Mouse (Mus musculus) stomach, postnatal 0 days (tissue): ENCODE results near the gene Acat2. TPM values are rescaled to one million over a fixed set of nuclear protein-coding genes. Genes with fewer than 3 reads are reported as not detected.
"Not testable (repeated sequence)": the region's sequence is repeated elsewhere in the genome, so short reads cannot be mapped to it uniquely, and the experiment has no call there.

ENCODE experiments used
- ATAC-seq: fragments of 200-750 bp; cut with Nextera tagmentation; 2 replicates; pipeline ENCODE4 v1.8.0; 2017; ENCODE audit not compliant: low FRiP score, low TSS enrichment
- DNase-seq: peaks from one replicate; pipeline ENCODE4 v3.0.0-alpha.2; 2016; ENCODE audit warnings: low spot score
- H3K27ac ChIP-seq: fragments of 300-500 bp; sonication (generic); replicated peaks from 2 replicates; pipeline ENCODE4 v1.5.1; 2014; ENCODE audit warnings: mild to moderate bottlenecking, control low read depth
- H3K27me3 ChIP-seq: fragments of 300-500 bp; sonication (generic); 2 replicates; pipeline ENCODE4 v1.6.1; 2014; ENCODE audit warnings: low read length; ENCODE audit not compliant: control insufficient read depth, insufficient read depth
- H3K36me3 ChIP-seq: fragments of 300-500 bp; sonication (generic); 2 replicates; pipeline ENCODE4 v1.6.1; 2014; ENCODE audit warnings: low read length, mixed read lengths; ENCODE audit not compliant: control insufficient read depth, insufficient read depth
- H3K4me1 ChIP-seq: fragments of 300-500 bp; sonication (generic); replicated peaks from 2 replicates; pipeline ENCODE4 v1.6.1; 2014; ENCODE audit warnings: antibody characterized with exemption; ENCODE audit not compliant: control insufficient read depth, insufficient read depth
- H3K4me2 ChIP-seq: fragments of 300-500 bp; sonication (generic); replicated peaks from 2 replicates; pipeline ENCODE4 v1.6.1; 2014; ENCODE audit warnings: low read depth, mild to moderate bottlenecking, control low read depth, moderate library complexity
- H3K4me3 ChIP-seq: fragments of 300-500 bp; sonication (generic); 2 replicates; pipeline ENCODE4 v1.5.1; 2014; ENCODE audit warnings: low read depth, low read length, control low read depth
- H3K9ac ChIP-seq: fragments of 300-500 bp; sonication (generic); 2 replicates; pipeline ENCODE4 v1.6.1; 2014; ENCODE audit warnings: mild to moderate bottlenecking, low read length, control low read depth, mixed read lengths
- H3K9me3 ChIP-seq: fragments of 300-500 bp; sonication (generic); 2 replicates; pipeline ENCODE4 v1.6.1; 2016; ENCODE audit warnings: low read length; ENCODE audit not compliant: control insufficient read depth
- CTCF ChIP-seq: IDR thresholded peaks from 2 replicates; pipeline ENCODE4 v1.5.1; 2016; ENCODE audit warnings: antibody characterized with exemption, low read depth, mild to moderate bottlenecking, moderate library complexity
- EP300 ChIP-seq: optimal IDR thresholded peaks from 2 replicates; pipeline ENCODE3; 2016; ENCODE audit warnings: antibody characterized with exemption
- WGBS: fragments of 180-500 bp; shearing (Covaris S2); extraction: QIAGEN DNeasy Blood & Tissue Kit; methylation state at CpG from one replicate; pipeline ENCODE4 v1.1.7; 2014; 5-methylcytosine and 5-hydroxymethylcytosine counted together
- polyA plus RNA-seq: library from polyadenylated mRNA; unstranded; fragments of >200 nt; fragmentation: Nextera tagmentation; extraction: Ambion mirVana; gene quantifications from 2 replicates; pipeline ENCODE4 v1.2.1, GENCODE M21; 2015

Gene Acat2
- polyA plus RNA-seq, 1 experiment from 2014 or later: 76.0 TPM

DNA sequence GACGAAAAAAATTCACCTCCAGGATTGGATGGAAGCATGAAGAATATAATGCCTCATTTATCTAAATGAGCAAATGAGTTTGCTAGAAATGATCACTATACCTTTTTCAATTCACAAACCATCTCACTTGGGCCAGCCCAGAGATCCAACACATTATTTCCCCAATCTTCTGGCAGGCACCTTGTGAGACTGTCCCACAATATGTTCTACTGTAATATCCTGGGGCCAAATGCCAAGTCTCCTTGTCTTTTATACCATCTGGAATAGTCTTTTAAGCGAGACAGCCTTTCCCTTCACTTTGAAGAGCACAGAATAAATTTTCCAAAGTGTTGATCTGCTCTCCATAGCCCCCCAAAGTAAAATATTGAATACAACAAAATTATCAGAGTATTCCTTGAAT lies 13.3 kb upstream of the Acat2 start:
- Histone ChIP-seq H3K27me3 (no peaks in the 10 kb centered on the region), H3K9me3 (no peaks in the 10 kb centered on the region), H3K4me3 (no peak overlapping the region), H3K4me1 (no peaks in the 10 kb centered on the region), H3K9ac (no peak overlapping the region), H3K4me2 (no peak overlapping the region), H3K36me3 (peaks cover 18% of the 10 kb centered on the region), H3K27ac (no peak overlapping the region)
- DNase-seq (no peak), ATAC-seq (no peak)
- no peak for TF ChIP-seq EP300
- TF ChIP-seq CTCF: no peak
- 71% methylated on average over 2 of the region's 2 CpGs for WGBS

DNA sequence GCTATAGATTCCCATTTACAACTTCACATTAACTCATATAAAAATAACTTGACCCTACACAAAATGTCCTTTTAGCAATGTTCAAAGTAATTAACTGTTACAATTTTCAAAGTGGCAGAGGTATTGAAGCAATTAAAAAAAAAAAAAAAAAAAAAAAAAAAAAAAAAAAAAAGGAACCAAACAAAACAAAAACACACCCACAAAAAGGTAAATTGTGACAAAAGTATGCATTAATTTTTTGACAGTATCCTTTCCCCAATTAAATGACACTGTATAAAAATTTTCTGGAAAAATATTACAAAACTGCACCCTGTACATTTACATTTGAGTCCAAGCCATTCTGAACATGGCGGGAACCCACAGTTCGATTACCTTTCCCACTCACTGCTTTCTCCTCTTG lies 6.6 kb upstream of the Acat2 start:
- ATAC-seq: no peak
- H3K4me3 ChIP-seq: no peak overlapping the region
- no peak overlapping the region for H3K4me2 ChIP-seq
- H3K4me1 ChIP-seq: no peaks in the 10 kb centered on the region
- no peak overlapping the region for H3K27ac ChIP-seq
- no peak for DNase-seq
- H3K9ac ChIP-seq: no peak overlapping the region
- TF ChIP-seq CTCF (no peak), EP300 (no peak)
- WGBS: 89% methylated on average over 2 of the region's 2 CpGs
- H3K36me3 ChIP-seq: peaks cover 14% of the 10 kb centered on the region
- no peaks in the 10 kb centered on the region for H3K9me3 ChIP-seq
- H3K27me3 ChIP-seq: no peaks in the 10 kb centered on the region

DNA sequence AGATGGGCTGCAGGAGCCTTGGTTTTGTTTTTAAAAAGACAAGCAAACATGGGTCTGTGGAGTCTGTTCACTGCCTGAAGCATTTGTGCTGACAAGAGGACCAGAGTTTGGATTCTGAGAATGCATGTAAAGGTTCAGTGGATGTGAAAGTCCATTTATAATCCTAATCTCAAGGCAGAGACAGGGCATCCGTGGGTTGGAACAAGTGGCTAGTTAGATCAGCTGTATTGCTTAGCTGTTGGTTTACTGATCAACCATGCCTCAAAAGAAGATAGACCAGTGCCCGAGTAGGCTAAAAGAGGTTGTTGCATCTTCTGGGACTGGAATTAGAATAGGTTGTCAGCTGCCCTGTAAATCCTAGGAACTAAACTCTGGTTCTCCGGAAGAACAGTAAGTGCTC lies 2.9 kb upstream of the Acat2 start:
- ATAC-seq (no peak), DNase-seq (no peak)
- no peaks in the 10 kb centered on the region for H3K27me3 ChIP-seq
- H3K9me3 ChIP-seq: no peaks in the 10 kb centered on the region
- no peak for TF ChIP-seq CTCF
- TF ChIP-seq EP300: no peak
- H3K27ac ChIP-seq: no peak overlapping the region
- no peak overlapping the region for H3K4me2 ChIP-seq
- H3K4me3 ChIP-seq: no peak overlapping the region
- no peaks in the 10 kb centered on the region for H3K4me1 ChIP-seq
- H3K36me3 ChIP-seq: peaks cover 8% of the 10 kb centered on the region; the same call in 1 of the 2 replicates
- WGBS: 59% methylated on average over 3 of the region's 3 CpGs
- H3K9ac ChIP-seq: no peak overlapping the region

DNA sequence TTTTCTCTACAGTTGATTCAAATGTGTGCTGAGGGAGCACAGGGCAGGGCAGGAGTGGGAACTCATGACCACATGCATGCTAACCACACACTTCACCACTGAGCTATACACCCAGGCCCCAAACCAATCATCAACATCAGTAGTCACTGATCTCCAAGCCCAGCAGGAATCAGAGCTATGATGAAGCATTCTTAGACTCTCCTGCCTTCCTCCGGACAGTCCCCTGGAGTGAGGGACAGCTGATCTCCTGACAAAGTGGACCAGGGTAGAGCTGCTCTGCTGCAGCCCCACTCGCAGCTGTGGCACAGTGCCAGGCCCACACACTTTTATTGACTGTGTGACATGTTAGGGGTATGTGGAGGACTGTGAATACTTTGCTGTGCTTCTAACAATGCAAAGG lies 1.2 kb downstream of the Acat2 start:
- WGBS: 29% methylated on average over 1 of the region's 2 CpGs
- not testable (repeated sequence) for DNase-seq, H3K36me3 ChIP-seq, H3K27me3 ChIP-seq, H3K4me1 ChIP-seq, H3K27ac ChIP-seq, H3K9ac ChIP-seq, H3K4me3 ChIP-seq, ATAC-seq, H3K9me3 ChIP-seq, H3K4me2 ChIP-seq

DNA sequence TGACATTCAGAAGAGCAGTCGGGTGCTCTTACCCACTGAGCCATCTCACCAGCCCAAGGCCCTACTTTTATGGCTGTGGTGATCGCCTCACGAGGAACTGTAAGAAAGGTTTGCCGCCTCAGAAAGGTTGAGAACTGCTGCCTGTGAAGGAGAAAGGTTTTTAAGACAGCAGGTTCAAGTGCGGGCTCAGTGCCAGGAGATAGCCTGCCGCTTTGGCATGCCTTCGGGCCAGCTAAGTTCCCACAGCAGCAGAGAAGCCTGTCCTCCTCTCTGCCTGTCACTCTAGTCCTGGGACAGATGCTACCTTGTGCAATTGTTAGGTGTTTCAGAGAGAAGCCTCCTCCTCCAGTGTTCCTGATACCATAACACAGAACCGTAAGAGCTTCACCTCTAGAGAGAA lies 3.9 kb downstream of the Acat2 start:
- ATAC-seq: no peak
- Histone ChIP-seq H3K4me3 (no peak overlapping the region), H3K9ac (no peak overlapping the region), H3K27ac (no peak overlapping the region), H3K27me3 (no peaks in the 10 kb centered on the region), H3K9me3 (no peaks in the 10 kb centered on the region), H3K4me1 (no peaks in the 10 kb centered on the region), H3K36me3 (peaks cover 3% of the 10 kb centered on the region), H3K4me2 (no peak overlapping the region)
- DNase-seq: no peak
- TF ChIP-seq EP300 (no peak), CTCF (no peak)
- 88% methylated on average over 8 of the region's 8 CpGs for WGBS

DNA sequence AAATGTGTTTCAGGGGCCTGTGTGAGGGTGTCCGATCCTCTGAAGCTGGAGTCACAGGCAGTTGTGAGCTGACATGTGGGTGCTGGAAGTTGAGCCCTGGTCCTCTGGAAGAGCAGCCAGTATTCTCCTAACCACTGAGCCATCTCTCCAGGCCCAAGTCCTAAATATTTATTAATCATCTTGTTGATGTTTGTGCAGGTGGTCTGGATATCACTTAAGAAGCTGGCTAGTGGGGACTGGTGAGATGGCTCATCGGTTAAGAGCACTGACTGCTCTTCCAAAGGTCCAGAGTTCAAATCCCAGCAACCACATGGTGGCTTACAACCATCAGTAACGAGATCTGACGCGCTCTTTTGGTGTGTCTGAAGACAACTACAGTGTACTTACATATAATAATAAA lies 10.9 kb downstream of the Acat2 start:
- TF ChIP-seq EP300 (no peak), CTCF (no peak)
- Histone ChIP-seq H3K4me1 (no peaks in the 10 kb centered on the region), H3K9ac (no peak overlapping the region), H3K9me3 (no peaks in the 10 kb centered on the region), H3K4me2 (no peak overlapping the region), H3K27ac (no peak overlapping the region), H3K4me3 (no peak overlapping the region), H3K27me3 (no peaks in the 10 kb centered on the region), H3K36me3 (peaks cover 6% of the 10 kb centered on the region)
- ATAC-seq (no peak), DNase-seq (no peak)
- 90% methylated on average over 5 of the region's 5 CpGs for WGBS
